Mouse (Mus musculus): ENCODE results near the gene Cfb. TPM values are rescaled to one million over a fixed set of nuclear protein-coding genes. Genes with fewer than 3 reads are reported as not detected.
"Not testable (repeated sequence)": the region's sequence is repeated elsewhere in the genome, so short reads cannot be mapped to it uniquely, and the experiment has no call there.

The Cfb gene
- total RNA-seq, 1 experiment from 2014 or later = not detected

GRCm38 (mm10) chr17:34849722-34850516 lies 12.4 kb downstream of the Cfb start, which contains the start of the genes Skiv2l and Nelfe:
TSS of gene Skiv2l (minus strand) at chr17:34850210.
TSS of gene Nelfe (plus strand) at chr17:34850391.
- ATAC-seq (replicated peaks in 1 of 2; ENCODE audit: insufficient read depth in 1 of 2, low FRiP score in 2 of 2, low TSS enrichment in 1 of 2, low read depth in 1 of 2, poor library complexity in 2 of 2, severe bottlenecking in 2 of 2) = peak; percentile 97

GRCm38 (mm10) chr17:34847615-34848014 lies 14.7 kb downstream of the Cfb start:
- no peak for ATAC-seq (replicated peaks in 1 of 2; ENCODE audit: insufficient read depth in 1 of 2, low FRiP score in 2 of 2, low TSS enrichment in 1 of 2, low read depth in 1 of 2, poor library complexity in 2 of 2, severe bottlenecking in 2 of 2)

- no peak for ATAC-seq (replicated peaks in 1 of 2; ENCODE audit: insufficient read depth in 1 of 2, low FRiP score in 2 of 2, low TSS enrichment in 1 of 2, low read depth in 1 of 2, poor library complexity in 2 of 2, severe bottlenecking in 2 of 2)
Observed at GRCm38 (mm10) chr17:34847192-34847591, 15.1 kb downstream of the Cfb start.

GRCm38 (mm10) chr17:34844884-34845283 lies 17.4 kb downstream of the Cfb start:
- ATAC-seq (replicated peaks in 1 of 2; ENCODE audit: insufficient read depth in 1 of 2, low FRiP score in 2 of 2, low TSS enrichment in 1 of 2, low read depth in 1 of 2, poor library complexity in 2 of 2, severe bottlenecking in 2 of 2) = no peak

- ATAC-seq (replicated peaks in 1 of 2; ENCODE audit: insufficient read depth in 1 of 2, low FRiP score in 2 of 2, low TSS enrichment in 1 of 2, low read depth in 1 of 2, poor library complexity in 2 of 2, severe bottlenecking in 2 of 2) = no peak
Observed at GRCm38 (mm10) chr17:34840736-34841307, 21.5 kb downstream of the Cfb start.

- ATAC-seq (replicated peaks in 1 of 2; ENCODE audit: insufficient read depth in 1 of 2, low FRiP score in 2 of 2, low TSS enrichment in 1 of 2, low read depth in 1 of 2, poor library complexity in 2 of 2, severe bottlenecking in 2 of 2) = no peak
Observed at GRCm38 (mm10) chr17:34838785-34839184, 23.5 kb downstream of the Cfb start.

GRCm38 (mm10) chr17:34837464-34838324 lies 24.6 kb downstream of the Cfb start:
- ATAC-seq (replicated peaks in 1 of 2; ENCODE audit: insufficient read depth in 1 of 2, low FRiP score in 2 of 2, low TSS enrichment in 1 of 2, low read depth in 1 of 2, poor library complexity in 2 of 2, severe bottlenecking in 2 of 2) = no peak; a peak in 1 of 4 replicates

GRCm38 (mm10) chr17:34836856-34837221 lies 25.5 kb downstream of the Cfb start, which contains the start of the genes Stk19 and Dxo:
TSS of gene Stk19 (minus strand) at chr17:34836945.
TSS of gene Dxo (plus strand) at chr17:34837019.
- peak; percentile 87 to 92 for ATAC-seq (replicated peaks in 1 of 2; ENCODE audit: insufficient read depth in 1 of 2, low FRiP score in 2 of 2, low TSS enrichment in 1 of 2, low read depth in 1 of 2, poor library complexity in 2 of 2, severe bottlenecking in 2 of 2)

- ATAC-seq (replicated peaks in 1 of 2; ENCODE audit: insufficient read depth in 1 of 2, low FRiP score in 2 of 2, low TSS enrichment in 1 of 2, low read depth in 1 of 2, poor library complexity in 2 of 2, severe bottlenecking in 2 of 2) = peak; percentile 47 to 62; a peak in 3 of 4 replicates
Observed at GRCm38 (mm10) chr17:34836155-34836855, 26.0 kb downstream of the Cfb start.

GRCm38 (mm10) chr17:34830776-34831175 lies 31.5 kb downstream of the Cfb start:
- ATAC-seq (replicated peaks in 1 of 2; ENCODE audit: insufficient read depth in 1 of 2, low FRiP score in 2 of 2, low TSS enrichment in 1 of 2, low read depth in 1 of 2, poor library complexity in 2 of 2, severe bottlenecking in 2 of 2) = not testable (repeated sequence)

GRCm38 (mm10) chr17:34814818-34815370 lies 47.4 kb downstream of the Cfb start:
- ATAC-seq (replicated peaks in 1 of 2; ENCODE audit: insufficient read depth in 1 of 2, low FRiP score in 2 of 2, low TSS enrichment in 1 of 2, low read depth in 1 of 2, poor library complexity in 2 of 2, severe bottlenecking in 2 of 2) = no peak

- not testable (repeated sequence) for ATAC-seq (replicated peaks in 1 of 2; ENCODE audit: insufficient read depth in 1 of 2, low FRiP score in 2 of 2, low TSS enrichment in 1 of 2, low read depth in 1 of 2, poor library complexity in 2 of 2, severe bottlenecking in 2 of 2)
Observed at GRCm38 (mm10) chr17:34813747-34814146, 48.6 kb downstream of the Cfb start.

GRCm38 (mm10) chr17:34811275-34811674 lies 51.0 kb downstream of the Cfb start:
- ATAC-seq (replicated peaks in 1 of 2; ENCODE audit: insufficient read depth in 1 of 2, low FRiP score in 2 of 2, low TSS enrichment in 1 of 2, low read depth in 1 of 2, poor library complexity in 2 of 2, severe bottlenecking in 2 of 2) = no peak

GRCm38 (mm10) chr17:34810811-34811210 lies 51.5 kb downstream of the Cfb start:
- not testable (repeated sequence) for ATAC-seq (replicated peaks in 1 of 2; ENCODE audit: insufficient read depth in 1 of 2, low FRiP score in 2 of 2, low TSS enrichment in 1 of 2, low read depth in 1 of 2, poor library complexity in 2 of 2, severe bottlenecking in 2 of 2)

- not testable (repeated sequence) for ATAC-seq (replicated peaks in 1 of 2; ENCODE audit: insufficient read depth in 1 of 2, low FRiP score in 2 of 2, low TSS enrichment in 1 of 2, low read depth in 1 of 2, poor library complexity in 2 of 2, severe bottlenecking in 2 of 2)
Observed at GRCm38 (mm10) chr17:34810411-34810810, 51.9 kb downstream of the Cfb start.

GRCm38 (mm10) chr17:34808599-34809205 lies 53.6 kb downstream of the Cfb start:
- ATAC-seq (replicated peaks in 1 of 2; ENCODE audit: insufficient read depth in 1 of 2, low FRiP score in 2 of 2, low TSS enrichment in 1 of 2, low read depth in 1 of 2, poor library complexity in 2 of 2, severe bottlenecking in 2 of 2) = no peak
